Mouse (Mus musculus): ENCODE data around the gene Il17rc. TPM values are rescaled to one million over a fixed set of nuclear protein-coding genes. Genes with fewer than 3 reads are reported as not detected.

Gene Il17rc
- total RNA-seq, 2 experiments from 2014 or later = 6.0 to 6.3 TPM

- DNase-seq (ENCODE audit: extremely low spot score in 1 of 2, low spot score in 1 of 2) = no peak
Observed at GRCm38 (mm10) chr6:113447639-113448038, 23.6 kb upstream of the Il17rc start.

DNA sequence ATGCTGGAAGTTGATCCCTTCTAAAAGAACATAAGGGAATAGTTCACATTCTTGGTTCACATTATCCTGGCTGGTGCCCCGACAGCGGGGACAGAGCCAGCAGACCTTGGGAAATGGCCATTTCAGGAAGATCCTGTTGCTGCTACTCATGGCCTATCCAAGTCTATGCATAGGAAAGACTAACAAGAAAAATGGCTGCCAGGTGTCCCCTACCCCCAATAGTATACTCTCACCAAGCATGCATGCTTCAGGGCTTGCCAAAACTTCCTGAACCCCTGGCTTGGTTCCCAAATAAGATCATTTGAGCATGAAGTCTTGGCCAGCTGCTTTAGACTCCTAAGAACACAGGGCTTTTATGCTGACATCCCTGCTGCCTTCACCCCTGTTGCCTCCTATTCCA is 19.4 kb upstream of the Il17rc start:
- no peak for DNase-seq (ENCODE audit: extremely low spot score in 1 of 2, low spot score in 1 of 2)

DNA sequence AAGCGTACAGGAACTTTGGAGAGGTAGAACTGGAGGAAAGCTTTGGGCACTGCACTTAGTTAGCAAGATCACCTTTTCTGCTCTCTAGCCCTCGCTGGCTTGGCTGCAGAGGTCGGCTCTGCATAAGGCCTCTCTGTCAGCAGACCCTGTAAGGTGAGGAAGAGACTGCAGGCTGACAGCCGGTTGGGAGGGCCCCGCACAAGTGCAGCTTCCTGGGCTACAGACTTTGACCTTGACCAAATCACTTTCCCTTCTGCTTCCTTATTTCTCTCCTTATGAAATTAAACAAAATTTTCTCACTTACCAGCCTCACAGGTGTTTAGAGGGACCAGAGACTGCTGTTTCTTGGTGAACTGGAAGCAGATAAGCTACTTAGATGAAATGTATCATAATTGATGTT is 16.2 kb upstream of the Il17rc start:
- no peak for DNase-seq (ENCODE audit: extremely low spot score in 1 of 2, low spot score in 1 of 2)

DNA sequence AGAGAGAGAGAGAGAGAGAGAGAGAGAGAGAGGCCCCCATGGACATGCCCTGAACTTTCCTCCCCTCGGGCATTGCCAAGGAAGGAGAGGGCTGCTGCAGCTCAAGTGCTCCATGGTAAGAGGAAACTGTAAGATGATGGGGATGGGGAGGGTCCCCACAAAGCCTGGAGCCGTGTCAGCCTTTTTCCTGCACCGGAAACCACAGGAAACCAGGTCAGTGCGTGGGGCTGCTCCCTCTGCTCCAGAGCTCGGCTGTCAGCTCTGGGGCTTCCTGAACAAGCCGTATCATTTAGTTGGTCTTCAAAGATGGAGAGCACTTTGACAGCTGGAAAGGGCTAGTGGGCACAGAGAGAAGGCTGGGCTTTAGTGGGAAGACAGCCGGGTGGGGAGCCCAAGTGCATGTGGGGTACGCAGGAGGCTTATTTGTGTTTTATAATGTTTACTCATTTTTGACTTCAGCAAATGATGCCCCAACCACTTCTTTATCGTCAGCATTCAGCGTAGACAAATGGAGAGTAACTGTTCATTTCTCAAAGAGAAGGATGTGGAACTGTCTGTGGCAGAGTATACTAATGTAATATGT is 13.2 kb upstream of the Il17rc start, which contains the start of gene Il17re:
Gene Il17re, plus strand, starts transcription at position 533 of the 583 bp plus-strand sequence.
- no peak for DNase-seq (ENCODE audit: extremely low spot score in 1 of 2, low spot score in 1 of 2)

GRCm38 (mm10) chr6:113458635-113459034 is 12.6 kb upstream of the Il17rc start:
- DNase-seq (ENCODE audit: extremely low spot score in 1 of 2, low spot score in 1 of 2) = no peak

GRCm38 (mm10) chr6:113464040-113464439 is 7.2 kb upstream of the Il17rc start:
- no peak for DNase-seq (ENCODE audit: extremely low spot score in 1 of 2, low spot score in 1 of 2)

GRCm38 (mm10) chr6:113465602-113466001 is 5.6 kb upstream of the Il17rc start:
- no peak for DNase-seq (ENCODE audit: extremely low spot score in 1 of 2, low spot score in 1 of 2)

DNA sequence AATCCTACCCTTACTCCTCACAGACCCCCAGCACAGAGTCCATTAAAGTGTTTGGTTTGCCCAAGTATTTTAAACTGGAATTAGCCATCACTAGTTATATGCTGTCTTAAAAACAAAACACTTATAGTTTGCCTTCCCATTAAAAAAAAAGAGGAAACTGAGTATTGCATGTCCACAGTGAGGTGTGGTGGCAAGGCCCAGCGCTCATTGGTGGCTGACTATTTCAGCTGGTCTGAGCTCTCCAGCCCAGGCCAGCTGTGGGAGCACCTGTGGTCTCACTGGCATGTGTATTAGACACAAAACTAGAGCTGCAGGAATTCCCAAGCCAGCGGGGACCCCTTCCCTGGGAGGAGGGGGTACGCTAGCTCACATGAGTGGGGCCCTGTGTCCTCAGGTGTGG is 2.7 kb upstream of the Il17rc start:
- DNase-seq (ENCODE audit: extremely low spot score in 1 of 2, low spot score in 1 of 2) = no peak

- peak in 1 of 2 experiments; percentile 62 for DNase-seq (ENCODE audit: extremely low spot score in 1 of 2, low spot score in 1 of 2)
Observed at GRCm38 (mm10) chr6:113469021-113469420, 2.2 kb upstream of the Il17rc start.

GRCm38 (mm10) chr6:113469432-113469831 is 1.8 kb upstream of the Il17rc start:
- peak; percentile 51 to 75 for DNase-seq (ENCODE audit: extremely low spot score in 1 of 2, low spot score in 1 of 2)

DNA sequence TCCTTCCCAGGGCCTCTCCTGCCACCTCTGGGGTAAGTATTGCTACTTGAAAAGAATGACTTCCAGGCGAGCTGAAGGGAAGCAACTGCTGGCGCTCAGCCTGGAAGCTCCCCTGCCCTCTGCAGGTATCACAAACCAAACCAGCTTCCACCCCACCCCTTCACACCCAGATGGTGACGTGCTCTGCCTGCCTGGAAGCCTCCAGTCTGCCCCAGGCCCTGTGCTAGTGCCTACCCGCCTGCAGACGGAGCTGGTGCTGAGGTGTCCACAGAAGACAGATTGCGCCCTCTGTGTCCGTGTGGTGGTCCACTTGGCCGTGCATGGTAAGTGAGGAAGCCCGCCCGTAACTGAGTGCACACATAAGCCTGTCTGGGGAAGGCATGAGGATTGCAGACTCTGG is 834 bp downstream of the Il17rc start:
- DNase-seq (ENCODE audit: extremely low spot score in 1 of 2, low spot score in 1 of 2) = no peak

DNA sequence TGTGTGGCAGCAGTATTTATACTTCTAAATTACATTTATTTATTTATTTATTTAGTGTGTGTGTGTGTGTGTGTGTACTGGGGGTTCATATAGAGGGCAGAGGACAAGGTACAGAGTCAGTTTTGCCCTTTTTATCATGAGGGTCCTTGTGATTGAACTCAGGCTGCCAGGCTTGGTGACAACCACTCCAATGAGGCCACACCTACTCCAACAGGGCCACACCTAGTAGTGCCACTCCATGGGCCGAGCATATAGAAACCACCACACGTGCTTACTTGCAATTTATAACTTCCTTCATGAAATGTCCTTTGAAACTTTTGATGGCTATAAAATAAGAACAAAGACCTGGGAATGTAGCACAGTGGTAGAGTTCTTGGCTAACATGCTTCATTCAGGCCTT is 2.0 kb downstream of the Il17rc start:
- no peak for DNase-seq (ENCODE audit: extremely low spot score in 1 of 2, low spot score in 1 of 2)

GRCm38 (mm10) chr6:113473715-113474114 is 2.5 kb downstream of the Il17rc start:
- DNase-seq (ENCODE audit: extremely low spot score in 1 of 2, low spot score in 1 of 2) = no peak

DNA sequence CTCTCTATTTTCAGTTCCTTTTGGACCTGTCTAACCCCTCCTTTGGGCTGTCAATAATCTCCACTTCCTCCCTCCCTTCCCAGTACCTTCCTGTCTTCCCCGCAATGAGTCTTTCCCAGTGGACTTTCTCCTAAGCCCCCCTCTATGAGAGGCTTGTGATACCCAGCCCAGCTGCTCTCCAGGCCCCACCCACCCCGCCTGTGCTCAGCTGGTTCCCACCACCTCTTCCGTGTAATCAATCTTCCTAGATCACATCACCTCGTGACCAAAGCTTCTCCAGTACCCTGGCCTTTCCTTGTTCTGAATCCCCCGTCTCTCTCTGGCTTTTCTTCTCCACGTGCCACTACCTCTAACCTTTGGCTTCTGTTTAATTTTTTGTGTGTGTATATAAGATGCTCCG is 6.1 kb downstream of the Il17rc start:
- no peak for DNase-seq (ENCODE audit: extremely low spot score in 1 of 2, low spot score in 1 of 2)

DNA sequence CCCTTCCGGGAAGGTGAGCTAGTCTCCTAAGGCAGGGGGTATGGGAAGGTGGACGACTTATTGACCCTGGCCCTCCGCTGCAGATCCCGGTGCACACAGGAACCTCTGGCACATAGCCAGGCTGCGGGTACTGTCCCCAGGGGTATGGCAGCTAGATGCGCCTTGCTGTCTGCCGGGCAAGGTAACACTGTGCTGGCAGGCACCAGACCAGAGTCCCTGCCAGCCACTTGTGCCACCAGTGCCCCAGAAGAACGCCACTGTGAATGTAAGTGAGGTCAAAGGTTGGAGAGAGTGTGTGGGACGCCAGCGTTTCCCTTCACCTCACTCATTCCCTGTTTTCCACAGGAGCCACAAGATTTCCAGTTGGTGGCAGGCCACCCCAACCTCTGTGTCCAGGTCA is 7.7 kb downstream of the Il17rc start:
- DNase-seq (ENCODE audit: extremely low spot score in 1 of 2, low spot score in 1 of 2) = no peak

GRCm38 (mm10) chr6:113480555-113481373 is 9.5 kb downstream of the Il17rc start:
- no peak for DNase-seq (ENCODE audit: extremely low spot score in 1 of 2, low spot score in 1 of 2)

GRCm38 (mm10) chr6:113482477-113483099 is 11.4 kb downstream of the Il17rc start:
- DNase-seq (ENCODE audit: extremely low spot score in 1 of 2, low spot score in 1 of 2) = peak in 1 of 2 experiments; percentile 41

GRCm38 (mm10) chr6:113483100-113483615 is 11.9 kb downstream of the Il17rc start, which contains the start of gene Creld1:
Gene Creld1, plus strand, starts transcription at chr6:113483297.
- DNase-seq (ENCODE audit: extremely low spot score in 1 of 2, low spot score in 1 of 2) = peak; percentile 78 to 81

DNA sequence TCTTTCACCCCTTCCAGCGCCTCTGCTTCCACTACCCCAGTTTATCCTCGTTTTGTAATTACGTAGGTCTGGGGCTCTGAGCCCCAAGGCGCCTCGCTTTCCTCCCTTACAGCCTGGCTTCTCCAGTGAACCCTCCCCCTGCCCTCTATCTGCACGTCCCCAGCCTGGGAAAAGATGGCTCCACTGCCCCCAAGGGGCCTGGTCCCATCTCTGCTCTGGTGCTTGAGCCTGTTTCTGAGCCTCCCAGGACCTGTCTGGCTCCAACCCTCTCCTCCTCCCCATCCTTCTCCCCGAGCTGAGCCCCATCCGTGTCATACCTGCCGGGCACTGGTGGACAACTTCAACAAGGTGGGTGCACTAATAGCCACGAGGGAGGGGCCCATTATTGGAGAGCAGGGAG is 12.5 kb downstream of the Il17rc start:
- no peak for DNase-seq (ENCODE audit: extremely low spot score in 1 of 2, low spot score in 1 of 2)

DNA sequence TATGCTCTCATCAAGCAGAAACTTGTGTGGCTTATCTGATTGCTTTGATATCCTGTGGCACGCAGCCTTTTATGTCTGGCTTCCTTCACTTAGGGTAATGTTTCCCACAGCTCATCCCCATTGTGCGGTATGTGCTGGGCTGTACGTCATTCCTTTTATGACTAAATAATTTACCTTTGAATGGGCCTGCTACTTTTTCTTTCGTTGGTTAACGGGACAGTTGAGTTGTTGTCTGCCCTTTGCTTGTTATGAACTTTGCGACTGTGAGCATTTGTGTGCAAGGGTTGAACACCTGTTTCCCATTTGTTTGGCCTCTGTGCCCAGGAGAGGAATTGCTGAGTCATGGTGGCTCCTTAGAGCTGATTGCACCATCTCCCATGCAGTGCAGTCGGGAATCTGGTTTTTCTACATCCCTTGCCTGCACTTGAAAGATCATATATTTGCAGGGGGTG is 15.9 kb downstream of the Il17rc start:
- no peak for DNase-seq (ENCODE audit: extremely low spot score in 1 of 2, low spot score in 1 of 2)

GRCm38 (mm10) chr6:113489410-113489809 is 18.2 kb downstream of the Il17rc start:
- no peak for DNase-seq (ENCODE audit: extremely low spot score in 1 of 2, low spot score in 1 of 2)
